Mouse (Mus musculus) gastrocnemius, adult 18-20 months (tissue): ENCODE results near the gene Numa1. TPM values are rescaled to one million over a fixed set of nuclear protein-coding genes. Genes with fewer than 3 reads are reported as not detected.
"Not testable (repeated sequence)": the region's sequence is repeated elsewhere in the genome, so short reads cannot be mapped to it uniquely, and the experiment has no call there.

Experiments
- DNase-seq: peaks from one replicate; pipeline ENCODE4 v3.0.0; 2021; ENCODE audit warnings: low spot score
- total RNA-seq, 2 experiments: library from RNA; stranded (reverse); gene quantifications; 2 replicates each; pipeline ENCODE4 v1.2.3; 2021

The Numa1 gene
- total RNA-seq, 2 experiments from 2014 or later: 53.5 to 57.4 TPM

GRCm38 (mm10) chr7:102035534-102035933 lies 101.6 kb downstream of the Numa1 start:
- DNase-seq: no peak

GRCm38 (mm10) chr7:102037318-102037717 lies 103.4 kb downstream of the Numa1 start:
- DNase-seq: no peak

- no peak for DNase-seq
Observed at GRCm38 (mm10) chr7:102042314-102042713, 108.4 kb downstream of the Numa1 start.

- not testable (repeated sequence) for DNase-seq
Observed at GRCm38 (mm10) chr7:102048524-102048923, 114.6 kb downstream of the Numa1 start.

GRCm38 (mm10) chr7:102061353-102061752 lies 127.4 kb downstream of the Numa1 start:
- DNase-seq: no peak

- DNase-seq: no peak
Observed at GRCm38 (mm10) chr7:102062203-102062602, 128.3 kb downstream of the Numa1 start.

GRCm38 (mm10) chr7:102063891-102064290 lies 130.0 kb downstream of the Numa1 start:
- no peak for DNase-seq

Other genes starting within 250 kb of the Numa1 start
- gene Phox2a, start 115.8 kb upstream of the Numa1 start, total RNA-seq: not detected
- 100 to 1,000 TPM in 1 of 2 experiments, 10 to 100 TPM in 1; 93.5 to 101 TPM for gene Inppl1, start 95.9 kb upstream of the Numa1 start, total RNA-seq
- 1 to 10 TPM; 1.9 to 3.4 TPM for gene Folr2, start 76.9 kb upstream of the Numa1 start, total RNA-seq
- 10 to 100 TPM; 17.8 to 24.2 TPM for gene Anapc15, start 70.4 kb upstream of the Numa1 start, total RNA-seq
- 1 to 10 TPM in 1 of 2 experiments, under 1 TPM in 1; 0.89 to 2.8 TPM for gene Folr1, start 63.3 kb upstream of the Numa1 start, total RNA-seq
- 100 to 1,000 TPM; 104 to 108 TPM for gene Lamtor1, start 28.2 kb upstream of the Numa1 start, total RNA-seq
- gene Tomt, start 27.8 kb upstream of the Numa1 start, total RNA-seq: not detected
- gene Lrrc51, start 216 bp upstream of the Numa1 start, total RNA-seq: 1 to 10 TPM; 4.0 to 4.3 TPM
- 1 to 10 TPM; 1.5 to 2.3 TPM for gene Il18bp, start 84.6 kb downstream of the Numa1 start, total RNA-seq
- 10 to 100 TPM; 20.6 to 27.5 TPM for gene Rnf121, start 131.4 kb downstream of the Numa1 start, total RNA-seq
- gene Xndc1, start 131.4 kb downstream of the Numa1 start, total RNA-seq: 1 to 10 TPM; 2.9 to 4.1 TPM
- gene Xntrpc, start 131.6 kb downstream of the Numa1 start, total RNA-seq: under 1 TPM; 0.68 to 0.78 TPM
- under 1 TPM; 0.23 to 0.31 TPM for gene Trpc2, start 149.0 kb downstream of the Numa1 start, total RNA-seq
- 100 to 1,000 TPM; 558 to 637 TPM for gene Art1, start 167.6 kb downstream of the Numa1 start, total RNA-seq
- 10 to 100 TPM; 28.7 to 33.6 TPM for gene Art5, start 175.4 kb downstream of the Numa1 start, total RNA-seq
- not detected for gene Chrna10, start 182.7 kb downstream of the Numa1 start, total RNA-seq